Comparison of ENCODE assay signal across 8 mouse cellular contexts in the genomic region with DNA sequence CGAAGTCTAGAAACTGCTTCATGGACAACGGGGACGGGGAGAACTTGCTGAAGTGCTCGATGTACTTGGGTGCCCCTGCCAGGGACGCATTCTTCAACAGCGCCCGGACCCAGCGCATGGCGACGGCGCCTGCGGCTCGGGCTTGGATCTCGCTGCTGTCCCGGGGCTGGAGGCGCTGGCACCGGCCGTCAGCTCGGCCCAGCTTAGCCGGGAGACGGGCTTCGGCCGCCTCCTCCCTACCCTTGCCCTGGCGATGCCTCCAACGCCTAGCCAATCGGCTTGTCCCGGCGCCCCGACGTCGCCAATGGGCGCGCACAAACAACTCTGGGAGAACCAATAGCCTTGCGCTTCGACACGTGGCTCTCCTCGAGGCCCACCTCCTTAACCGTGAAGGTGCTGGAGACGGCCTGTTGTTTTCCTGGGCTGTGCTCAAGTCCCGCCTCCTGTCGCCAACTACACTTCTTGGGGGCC. TPM values are rescaled to one million over a fixed set of nuclear protein-coding genes. Genes with fewer than 3 reads are reported as not detected.
DNase-seq lines count a peak whose midpoint lies in the region; ATAC-seq and TF ChIP-seq lines count a peak whose summit lies in the region.

Gene Pdk2, minus strand, starts transcription at position 216 of the 471 bp plus-strand sequence.

- H3K27me3 ChIP-seq in C2C12 (ENCODE audit: control insufficient read depth, insufficient read depth, insufficient read length), result no peaks in the 10 kb centered on the region
- no peaks in the 10 kb centered on the region for H3K27me3 ChIP-seq in limb, embryonic 13.5 days
- H3K27me3 ChIP-seq in midbrain, embryonic 15.5 days (replicated peaks), result no peaks in the 10 kb centered on the region

- no peaks in the 10 kb centered on the region for H3K79me2 ChIP-seq in C2C12 (ENCODE audit: control insufficient read depth, insufficient read depth)

- peak within 1 kb of the TSS; percentile 83 for H3K9ac ChIP-seq in limb, embryonic 13.5 days
- peak within 1 kb of the TSS; percentile 64 for H3K9ac ChIP-seq in midbrain, embryonic 15.5 days

- H3K36me3 ChIP-seq in C2C12 (ENCODE audit: control insufficient read depth, insufficient read depth), result peaks cover 14% of the 10 kb centered on the region
- H3K36me3 ChIP-seq in limb, embryonic 13.5 days, result peaks cover 29% of the 10 kb centered on the region
- no peaks in the 10 kb centered on the region for H3K36me3 ChIP-seq in midbrain, embryonic 15.5 days (replicated peaks)

- no peaks in the 10 kb centered on the region for H3K9me3 ChIP-seq in limb, embryonic 13.5 days
- no peaks in the 10 kb centered on the region for H3K9me3 ChIP-seq in midbrain, embryonic 15.5 days

- peak within 1 kb of the TSS; percentile 77 for H3ac ChIP-seq in C2C12 (ENCODE audit: control insufficient read depth, insufficient read length, low read depth)

- peak within 1 kb of the TSS; percentile 23 for H3K4me3 ChIP-seq in C2C12 (ENCODE audit: insufficient read depth, poor library complexity, severe bottlenecking)
- peak within 1 kb of the TSS; percentile 81 for H3K4me3 ChIP-seq in limb, embryonic 13.5 days
- H3K4me3 ChIP-seq in midbrain, embryonic 15.5 days, result peak within 1 kb of the TSS; percentile 93

- TF ChIP-seq POLR2A in brain, embryonic 14.5 days (IDR thresholded peaks at IDR 0.05; ENCODE audit: borderline replicate concordance, extremely low read depth, insufficient read depth, insufficient read length, poor library complexity, severe bottlenecking), result peak; percentile 65

- peak; percentile 92 for ATAC-seq in erythroblast, adult 5-6 weeks (replicated peaks; ENCODE audit: low FRiP score, poor library complexity, severe bottlenecking)
- ATAC-seq in limb, embryonic 13.5 days (ENCODE audit: low FRiP score, low read depth), result peak; percentile 97
- ATAC-seq in midbrain, embryonic 15.5 days (replicated peaks), result peak; percentile 98

- H3K79me3 ChIP-seq in C2C12 (ENCODE audit: low read depth), result no peaks in the 10 kb centered on the region

- TF ChIP-seq CTCF in C2C12 (IDR thresholded peaks at IDR 0.05; ENCODE audit: control insufficient read depth, insufficient read depth, insufficient read length), result no peak
- TF ChIP-seq CTCF in brain, embryonic 14.5 days (IDR thresholded peaks at IDR 0.05; ENCODE audit: borderline replicate concordance, extremely low read depth, insufficient read depth, insufficient read length), result no peak

- H3K27ac ChIP-seq in limb, embryonic 13.5 days, result peak within 1 kb of the TSS; percentile 77
- peak within 1 kb of the TSS; percentile 70 for H3K27ac ChIP-seq in midbrain, embryonic 15.5 days

- peaks cover 19% of the 10 kb centered on the region for H3K4me1 ChIP-seq in limb, embryonic 13.5 days
- peaks cover 24% of the 10 kb centered on the region for H3K4me1 ChIP-seq in midbrain, embryonic 15.5 days

- H3K4me2 ChIP-seq in limb, embryonic 13.5 days (replicated peaks), result peak within 1 kb of the TSS; percentile 85
- peak within 1 kb of the TSS; percentile 70 for H3K4me2 ChIP-seq in midbrain, embryonic 15.5 days

- peak; percentile 99 for DNase-seq in brain, embryonic 14.5 days (ENCODE audit: low read depth)
- DNase-seq in heart, adult 9 months (ENCODE audit: low spot score in 2 of 2), result peak; percentile 98
- peak; percentile 99 for DNase-seq in kidney, adult 9 months
- peak; percentile 83 to 87 for DNase-seq in spleen, adult 18-20 months

- WGBS in limb, embryonic 13.5 days, result under 1% methylated on average over 41 of the region's 41 CpGs
- WGBS in midbrain, embryonic 15.5 days, result under 1% methylated on average over 41 of the region's 41 CpGs

TF ChIP-seq in C2C12, 6 proteins besides CTCF, POLR2A, EP300 and RAD21:
- TF ChIP-seq MYOD1 (IDR thresholded peaks at IDR 0.05; ENCODE audit: control insufficient read depth, insufficient read length, low read depth) (no peak), USF1 (IDR thresholded peaks at IDR 0.05; ENCODE audit: low read depth) (peak; percentile 90), FOSL1 (IDR thresholded peaks at IDR 0.05; ENCODE audit: insufficient read depth, low read length, poor library complexity, severe bottlenecking) (no peak), MYOG (IDR thresholded peaks at IDR 0.05; ENCODE audit: control insufficient read depth, extremely low read depth, insufficient read length) (no peak), CEBPB (IDR thresholded peaks at IDR 0.05; ENCODE audit: low read depth) (no peak), MAX (IDR thresholded peaks at IDR 0.05) (peak; percentile 93)

RNA-seq across cellular contexts. Expression of gene Pdk2, which starts in this region (rescaled TPM):
- polyA plus RNA-seq in C2C12 (2012; fragmentation: generic; extraction: Trizol), result 1.8 TPM
- 17.9 and 26.1 TPM in 2 replicates for polyA plus RNA-seq in brain, embryonic 14.5 days (2012; rRNA removed)
- total RNA-seq in erythroblast, adult 5-6 weeks (2015; ENCODE audit: low replicate concordance), result 1.3 and 7.9 TPM in 2 replicates
- 0.60 and 5.6 TPM in 2 replicates for total RNA-seq in erythroblast, adult 5-6 weeks (2017; ENCODE audit: low replicate concordance)
- polyA plus RNA-seq in limb, embryonic 13.5 days (2015; fragmentation: Nextera tagmentation; extraction: Ambion mirVana), result 33.7 and 34.9 TPM in 2 replicates
- polyA plus RNA-seq in midbrain, embryonic 15.5 days (2015; fragmentation: Nextera tagmentation; extraction: Ambion mirVana), result 27.4 and 28.2 TPM in 2 replicates

Comparison
In these comparisons a context has a peak if more than half of its experiments do, and no peak if none do; other contexts are left out.
1. Peak in every context shown above with its lines: DNase-seq, ATAC-seq, H3K4me3 ChIP-seq and H3K27ac ChIP-seq.
2. H3K4me3 ChIP-seq: peak in every context shown above with its lines; median percentile 93 in midbrain, embryonic 15.5 days; 81 in limb, embryonic 13.5 days; 23 in C2C12.